Mouse (Mus musculus): ENCODE results near the gene Syk.
A peak's percentile ranks its signal among the peaks of the same experiment; 100 is the strongest.

The Syk gene

DNA sequence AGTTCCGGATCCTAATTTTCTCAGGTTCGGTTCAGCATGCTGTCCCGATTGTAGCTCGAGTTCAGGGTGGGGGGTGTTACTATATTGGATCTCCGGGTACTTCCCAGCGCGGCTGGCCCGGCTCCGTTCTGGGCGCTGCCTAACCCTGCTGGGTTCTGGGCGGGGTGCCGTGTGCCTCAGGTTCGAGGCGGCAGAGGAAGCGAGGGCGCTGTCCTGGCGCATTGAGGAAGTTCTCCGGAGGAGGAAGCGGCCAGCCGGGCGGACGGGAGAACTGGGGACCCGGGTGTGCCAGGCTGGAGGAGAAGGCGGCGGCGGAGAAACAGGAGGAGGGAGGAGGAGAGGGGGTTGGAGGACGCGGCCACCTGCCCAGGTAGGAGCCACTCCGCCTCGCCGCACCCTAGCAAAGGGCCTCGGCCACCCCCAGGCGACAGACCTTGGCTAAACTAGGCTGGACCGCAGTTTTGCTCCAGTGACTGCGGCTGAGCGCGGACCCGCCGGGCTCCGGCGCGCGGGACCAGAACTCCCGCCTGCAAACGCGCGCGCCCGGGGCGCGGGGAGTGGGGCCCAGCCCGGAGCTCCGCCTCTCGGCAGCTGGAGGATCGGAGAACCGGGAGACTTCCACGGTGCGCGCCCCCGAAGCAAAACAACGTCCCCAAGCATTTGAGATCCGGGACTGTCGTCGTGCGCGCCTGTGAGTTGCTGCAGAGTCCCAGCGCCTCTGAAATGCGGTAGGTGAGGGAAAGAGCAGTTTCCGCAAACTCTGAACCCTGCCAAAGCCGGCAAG is at the start of gene Syk:
TSS of gene Syk (plus strand) at position 296 of the 784 bp plus-strand sequence.
- DNase-seq (ENCODE audit: low spot score), result peak; percentile 41

- DNase-seq (ENCODE audit: low spot score), result no peak
Measured at GRCm38 (mm10) chr13:52533644-52534043, 49.3 kb upstream of the Syk start.

DNA sequence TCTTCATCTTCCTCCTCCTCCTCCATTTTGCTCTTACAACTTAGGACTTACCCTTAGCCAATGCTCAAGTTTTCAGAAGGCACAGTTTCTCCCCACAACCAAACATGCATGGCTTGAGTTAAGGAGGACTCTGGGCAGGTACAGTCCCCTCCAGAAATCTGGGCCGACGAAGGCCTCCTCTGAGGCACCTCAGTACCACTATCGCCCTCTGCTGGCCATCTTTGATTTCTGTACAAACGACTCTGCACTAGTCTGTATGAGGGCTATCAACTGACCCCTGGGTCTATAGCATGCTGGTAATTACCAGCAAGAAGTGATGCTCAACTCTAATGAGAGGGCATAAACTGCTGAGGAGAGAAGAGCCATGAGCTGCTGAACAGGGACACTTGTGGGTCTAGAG is 47.4 kb upstream of the Syk start:
- no peak for DNase-seq (ENCODE audit: low spot score)

- no peak for DNase-seq (ENCODE audit: low spot score)
Measured at GRCm38 (mm10) chr13:52537754-52538587, 45.0 kb upstream of the Syk start.

GRCm38 (mm10) chr13:52538588-52539116 is 44.3 kb upstream of the Syk start:
- DNase-seq (ENCODE audit: low spot score), result no peak

DNA sequence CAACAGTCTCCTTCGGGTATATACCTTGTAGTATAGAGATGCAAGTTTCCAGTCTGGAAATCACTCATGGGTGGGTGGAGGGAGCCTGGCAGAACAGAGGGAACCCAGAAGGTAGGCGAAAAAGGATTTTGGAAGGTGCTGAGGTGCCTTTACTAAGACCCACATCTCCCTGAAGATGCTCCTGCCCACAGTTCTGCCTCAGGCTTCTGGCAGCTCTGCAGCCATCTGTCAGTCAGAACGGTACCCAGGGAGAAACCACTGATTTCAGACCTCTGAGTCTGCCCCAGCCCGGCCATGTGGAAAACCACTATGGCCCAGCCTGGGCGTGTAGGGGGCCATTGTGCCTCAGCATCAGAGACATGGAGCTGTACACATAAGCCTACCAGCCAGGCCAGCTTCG is 43.5 kb upstream of the Syk start:
- DNase-seq (ENCODE audit: low spot score), result no peak

DNA sequence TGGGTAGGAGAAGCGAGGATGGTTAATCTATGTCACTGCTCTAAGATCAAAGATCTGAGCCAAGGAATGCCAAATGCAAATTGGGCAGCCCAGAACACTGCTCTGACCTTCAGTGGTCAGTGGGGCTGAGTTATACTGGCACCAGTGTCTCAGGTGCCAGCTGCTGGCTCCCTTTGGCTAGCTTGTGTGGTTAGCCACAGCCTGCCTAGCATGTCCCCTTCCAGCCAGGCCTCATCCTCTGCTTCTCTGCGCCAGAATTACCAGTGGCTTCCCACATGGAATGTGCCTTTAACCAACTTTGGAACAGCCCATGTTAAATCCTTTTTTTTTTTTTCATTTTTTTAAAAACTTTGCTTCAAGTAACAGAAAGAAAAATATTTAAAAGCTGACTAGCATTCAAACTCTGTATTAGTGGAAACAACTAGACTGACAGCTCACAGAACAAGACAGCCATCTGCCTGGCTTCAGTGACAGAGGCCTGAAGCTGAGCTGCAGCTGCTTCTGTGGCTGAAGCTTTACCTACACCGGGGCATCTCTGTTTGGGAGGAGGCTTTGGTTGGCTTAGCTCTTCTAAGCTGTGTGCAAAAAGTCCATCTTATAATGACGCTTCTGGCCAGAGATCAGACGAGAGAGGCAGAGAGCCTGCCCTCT is 41.5 kb upstream of the Syk start:
- DNase-seq (ENCODE audit: low spot score), result no peak

- DNase-seq (ENCODE audit: low spot score), result no peak
Measured at GRCm38 (mm10) chr13:52542036-52542526, 40.9 kb upstream of the Syk start.

DNA sequence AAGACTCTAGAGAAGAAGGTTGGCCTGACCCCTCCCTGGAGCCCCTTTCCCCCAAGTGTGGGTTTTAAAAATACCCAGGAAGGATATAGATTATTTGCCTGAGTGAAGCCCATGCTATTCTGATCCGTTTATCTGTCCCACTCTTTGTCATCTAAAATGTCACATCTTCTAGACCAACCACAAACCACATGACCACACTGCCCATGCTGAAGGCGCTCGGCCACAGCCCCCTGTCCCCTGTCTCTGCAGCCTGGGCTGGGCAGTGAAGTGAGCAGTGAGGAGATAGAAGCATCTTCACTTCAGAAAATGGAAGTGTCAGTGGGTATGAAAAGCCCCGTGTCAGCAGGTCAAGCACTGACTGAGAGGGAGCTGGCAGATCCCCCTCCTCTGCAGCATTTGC is 40.3 kb upstream of the Syk start:
- DNase-seq (ENCODE audit: low spot score), result no peak

DNA sequence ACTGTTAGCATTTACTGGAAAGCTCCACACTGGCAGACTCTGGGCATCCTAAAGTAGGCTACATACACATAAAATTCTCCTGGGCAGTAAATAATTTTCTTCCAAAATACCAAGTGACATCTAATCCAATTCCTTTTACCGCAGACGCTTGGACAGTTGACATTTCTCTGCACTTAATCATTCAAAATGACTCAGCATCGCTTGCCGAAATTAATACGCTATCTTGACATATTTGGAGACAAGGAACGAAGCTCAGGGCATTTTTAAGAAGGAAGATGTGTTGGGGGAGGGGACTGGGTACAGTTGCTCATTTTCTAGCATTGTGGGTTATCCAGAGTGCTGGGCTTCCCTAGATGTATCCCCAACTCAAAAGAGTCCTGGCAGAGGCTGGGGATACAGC is 36.7 kb upstream of the Syk start:
- DNase-seq (ENCODE audit: low spot score), result no peak

DNA sequence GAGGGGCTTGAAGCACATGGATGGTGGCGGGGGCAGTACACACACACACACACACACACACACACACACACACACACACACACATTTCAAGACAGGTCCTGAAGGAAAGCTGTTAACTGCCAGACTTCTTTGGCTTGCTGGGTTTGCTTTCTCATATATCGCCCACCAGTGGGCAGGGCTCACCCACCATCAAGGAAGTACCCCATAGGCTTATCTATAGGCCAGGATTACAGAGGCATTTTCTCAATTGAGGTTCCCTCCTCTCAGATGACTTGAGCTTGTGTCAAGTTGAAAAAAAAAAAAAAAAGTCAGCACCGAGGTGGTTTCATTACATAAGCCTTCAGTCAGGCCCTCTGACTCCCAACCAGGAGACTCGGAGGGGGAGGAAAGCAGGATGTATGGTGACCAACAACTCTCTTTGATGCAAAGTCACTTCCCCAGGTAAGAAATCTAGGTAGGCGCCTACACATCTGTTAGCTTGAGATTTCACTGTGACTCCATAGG is 32.2 kb upstream of the Syk start:
- DNase-seq (ENCODE audit: low spot score), result no peak

DNA sequence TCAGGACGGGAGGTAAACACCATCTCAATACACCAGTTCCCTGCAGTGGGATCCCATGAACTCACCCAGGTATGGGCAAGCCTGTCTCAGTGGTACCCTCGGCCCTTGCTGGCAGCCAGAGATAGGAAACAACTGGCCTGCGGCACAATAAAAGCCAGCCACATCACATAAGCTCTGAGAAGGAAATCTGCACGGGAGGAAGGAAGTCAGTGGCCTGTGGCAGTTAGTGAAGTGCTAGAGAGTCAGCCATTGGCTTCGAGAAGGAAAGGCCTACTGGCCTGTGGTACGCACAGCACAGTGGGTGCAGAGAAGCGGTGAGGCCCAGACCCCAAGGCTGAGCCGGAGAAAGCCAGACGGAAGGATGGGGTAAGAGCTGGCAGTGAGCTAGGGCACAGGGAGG is 31.7 kb upstream of the Syk start:
- DNase-seq (ENCODE audit: low spot score), result no peak

DNA sequence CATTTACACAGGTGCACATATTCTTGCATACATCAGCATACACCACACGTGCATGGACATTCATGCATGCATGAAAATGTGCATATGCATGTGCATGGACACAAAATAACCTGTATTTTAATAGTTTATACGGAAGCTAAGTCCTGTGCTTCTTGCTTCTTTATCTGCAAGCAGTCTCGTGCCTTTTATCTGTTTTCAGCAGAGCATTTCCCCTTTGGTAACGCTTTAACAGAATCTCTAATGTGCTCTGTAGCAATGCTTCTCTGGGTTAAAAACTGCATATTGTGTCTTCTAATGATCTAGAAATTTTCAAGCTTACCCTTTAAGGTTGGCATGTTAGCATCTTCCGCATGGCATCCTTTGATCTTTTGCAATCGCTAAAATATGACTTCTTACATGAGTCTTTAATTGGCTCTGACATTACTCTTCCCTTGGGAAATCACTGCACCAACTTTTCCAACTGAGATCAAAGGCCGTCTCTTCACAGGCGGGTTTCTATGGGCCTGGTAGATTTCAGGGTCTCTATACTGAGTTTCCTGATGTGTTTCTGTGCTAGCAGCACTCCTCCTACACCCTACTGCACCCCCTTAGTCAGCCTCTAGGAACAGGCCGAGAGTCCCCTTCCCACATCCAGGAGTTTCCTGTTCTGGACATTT is 30.0 kb upstream of the Syk start:
- DNase-seq (ENCODE audit: low spot score), result no peak

DNA sequence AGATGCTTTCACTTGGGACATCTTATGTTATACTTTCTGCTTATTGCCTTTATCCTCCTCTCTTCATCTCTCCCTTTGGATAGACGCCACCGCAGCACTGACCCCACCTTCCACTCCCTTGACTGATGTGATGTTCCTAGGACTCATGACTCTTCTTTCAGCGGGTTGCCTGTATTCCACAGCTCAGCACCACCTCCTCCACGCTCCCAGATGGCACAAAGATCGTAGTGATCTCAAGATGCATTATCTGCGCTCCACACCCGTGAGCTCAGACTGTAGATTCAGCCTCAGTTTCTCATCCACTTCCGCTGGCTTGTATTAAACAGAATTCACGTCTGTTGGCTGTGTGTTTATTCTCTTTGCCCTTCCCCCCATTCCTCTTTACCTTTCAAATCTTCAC is 28.3 kb upstream of the Syk start:
- DNase-seq (ENCODE audit: low spot score), result no peak

GRCm38 (mm10) chr13:52557421-52557820 is 25.6 kb upstream of the Syk start:
- no peak for DNase-seq (ENCODE audit: low spot score)

DNA sequence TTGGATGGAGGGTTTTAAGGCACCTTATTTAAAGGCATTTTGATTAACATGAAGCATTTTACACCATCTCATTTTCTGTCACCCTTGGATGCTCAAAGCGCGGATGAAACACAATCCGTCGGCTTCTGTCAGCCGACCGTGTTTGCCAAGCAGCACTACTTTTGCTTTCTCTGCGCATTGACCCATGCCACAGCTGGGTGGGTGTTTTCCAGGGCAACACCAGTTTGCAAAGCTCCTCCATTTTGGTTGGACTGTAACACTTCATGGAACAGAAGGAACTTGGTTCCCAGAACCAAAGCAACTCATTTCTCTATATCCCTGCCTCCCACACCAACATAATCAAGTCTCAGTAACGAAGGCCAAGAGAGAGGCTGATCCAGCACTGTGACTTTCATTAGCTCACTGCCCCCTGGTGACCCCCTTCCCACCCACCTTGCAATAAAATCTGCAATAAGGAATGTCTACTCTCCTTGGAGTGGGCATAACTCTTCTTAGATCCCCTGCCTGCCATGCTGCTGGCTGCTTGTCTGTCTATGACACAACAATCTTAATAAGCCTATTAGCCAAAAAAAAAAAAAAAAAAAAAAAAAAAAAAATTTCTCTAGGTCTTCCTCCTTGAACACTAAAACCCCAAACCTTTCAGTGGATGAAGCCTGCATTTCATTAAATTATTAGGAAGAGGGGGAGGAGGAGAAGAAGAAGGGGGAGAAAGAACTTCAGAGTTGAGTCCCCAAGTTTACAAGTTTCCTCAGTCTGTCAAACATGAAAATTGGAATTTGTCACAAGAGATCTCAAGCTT is 21.4 kb upstream of the Syk start:
- DNase-seq (ENCODE audit: low spot score), result no peak

GRCm38 (mm10) chr13:52562166-52562571 is 20.8 kb upstream of the Syk start:
- no peak for DNase-seq (ENCODE audit: low spot score)

- DNase-seq (ENCODE audit: low spot score), result no peak
Measured at GRCm38 (mm10) chr13:52565103-52565739, 17.8 kb upstream of the Syk start.

GRCm38 (mm10) chr13:52566188-52566760 is 16.7 kb upstream of the Syk start:
- DNase-seq (ENCODE audit: low spot score), result no peak

- DNase-seq (ENCODE audit: low spot score), result no peak
Measured at GRCm38 (mm10) chr13:52566777-52567176, 16.2 kb upstream of the Syk start.

Data from ovary, adult 18-20 months (tissue).